Mouse (Mus musculus) bone marrow macrophage, adult 2 months (primary cell): ENCODE results near the gene Slc7a12. TPM values are rescaled to one million over a fixed set of nuclear protein-coding genes. Genes with fewer than 3 reads are reported as not detected.

Source experiments
- H3K27ac ChIP-seq: 2 replicates; pipeline ENCODE4 v1.5.1; 2012; ENCODE audit warnings: low read depth, low read length; ENCODE audit not compliant: insufficient read depth
- H3K4me1 ChIP-seq: 2 replicates; pipeline ENCODE4 v1.6.1; 2012; ENCODE audit warnings: low read length; ENCODE audit not compliant: control insufficient read depth, insufficient read depth
- H3K4me3 ChIP-seq: 2 replicates; pipeline ENCODE4 v1.5.1; 2012; ENCODE audit warnings: mild to moderate bottlenecking, low read length, moderate library complexity; ENCODE audit not compliant: insufficient read depth
- CTCF ChIP-seq: IDR thresholded peaks from 2 replicates; pipeline ENCODE4 v1.5.1; 2012; ENCODE audit warnings: low read depth, mild to moderate bottlenecking, low read length, moderate library complexity
- POLR2A ChIP-seq: IDR thresholded peaks from 2 replicates; pipeline ENCODE4 v1.6.1; 2012; ENCODE audit warnings: mild to moderate bottlenecking, low read depth, low read length, borderline replicate concordance
- polyA plus RNA-seq: library from polyadenylated mRNA; stranded (reverse); fragments of >200 nt; gene quantifications from 2 replicates; pipeline ENCODE4 v1.2.4, GENCODE M21; 2012; ENCODE audit not compliant: missing spikeins, insufficient read depth, insufficient read length

The Slc7a12 gene
- not detected in 2 replicates for polyA plus RNA-seq

DNA sequence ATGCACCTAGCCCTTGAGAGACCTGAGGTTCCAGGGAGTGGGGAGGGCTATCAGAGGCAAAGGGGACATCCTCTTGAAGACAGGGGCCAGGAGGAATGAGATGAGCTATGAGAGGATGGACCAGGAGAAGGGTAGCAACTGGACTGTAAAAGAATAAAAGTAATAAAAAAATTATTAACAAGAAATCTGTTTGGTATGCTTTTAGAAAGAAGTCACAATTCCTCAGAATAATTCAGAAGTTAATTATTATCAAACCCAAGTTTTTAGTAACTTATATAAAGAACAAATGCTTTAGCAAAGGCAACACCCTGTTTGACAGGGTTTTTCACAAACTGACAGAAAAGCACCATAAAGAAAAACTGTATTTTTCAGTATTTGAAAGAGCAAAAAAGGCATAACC, at the start of gene Slc7a12:
TSS of gene Slc7a12 (plus strand) at position 301 of the 400 bp plus-strand sequence.
- no peak within 1 kb of the TSS for H3K4me3 ChIP-seq
- no peak within 1 kb of the TSS for H3K27ac ChIP-seq
- TF ChIP-seq POLR2A, result no peak
- TF ChIP-seq CTCF, result no peak
- H3K4me1 ChIP-seq, result no peaks in the 10 kb centered on the region

DNA sequence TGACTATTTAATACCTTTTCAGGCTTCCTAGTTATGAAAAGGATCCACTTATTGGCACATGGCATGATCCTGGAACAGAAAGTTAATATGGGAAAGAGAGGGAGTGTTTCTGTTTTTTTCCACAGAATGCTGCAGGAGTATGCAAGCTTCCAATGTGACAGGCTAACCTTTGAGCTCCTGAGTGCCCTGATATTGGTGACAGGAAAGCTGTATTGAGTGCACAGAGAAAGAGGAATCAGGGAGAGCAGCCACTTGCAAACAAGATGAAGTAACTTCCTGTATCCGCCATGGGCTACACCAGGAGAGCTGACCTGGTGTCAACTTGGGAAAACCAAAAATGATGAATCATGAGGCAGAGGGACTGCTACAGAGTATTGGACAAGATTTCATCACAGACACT, 48.1 kb upstream of the Slc7a12 start:
- TF ChIP-seq POLR2A, result no peak
- TF ChIP-seq CTCF, result no peak
- H3K4me1 ChIP-seq, result no peaks in the 10 kb centered on the region
- H3K4me3 ChIP-seq, result no peak overlapping the region
- H3K27ac ChIP-seq, result no peak overlapping the region

DNA sequence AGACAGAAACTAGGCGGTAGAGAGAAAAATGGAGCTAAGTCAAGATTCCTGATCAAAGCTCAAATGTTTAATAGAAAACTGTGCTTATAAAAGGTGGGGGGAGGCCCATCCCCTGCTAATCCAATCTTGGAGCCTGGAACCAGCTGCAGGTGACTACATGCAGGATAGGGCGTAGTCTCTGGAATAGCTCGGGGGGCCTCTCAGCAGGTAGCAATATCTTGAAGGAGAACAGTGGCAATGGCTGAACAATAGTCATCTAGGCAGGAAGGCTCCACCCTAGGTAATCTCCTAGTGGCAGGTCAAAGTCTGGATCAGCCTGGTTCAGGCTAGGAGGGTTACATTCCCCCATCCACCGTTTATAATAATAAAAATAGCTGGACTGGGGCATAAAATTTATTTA, 34.5 kb upstream of the Slc7a12 start:
- no peak overlapping the region for H3K27ac ChIP-seq
- no peak for TF ChIP-seq CTCF
- TF ChIP-seq POLR2A, result no peak
- no peak overlapping the region for H3K4me3 ChIP-seq
- H3K4me1 ChIP-seq, result no peaks in the 10 kb centered on the region

DNA sequence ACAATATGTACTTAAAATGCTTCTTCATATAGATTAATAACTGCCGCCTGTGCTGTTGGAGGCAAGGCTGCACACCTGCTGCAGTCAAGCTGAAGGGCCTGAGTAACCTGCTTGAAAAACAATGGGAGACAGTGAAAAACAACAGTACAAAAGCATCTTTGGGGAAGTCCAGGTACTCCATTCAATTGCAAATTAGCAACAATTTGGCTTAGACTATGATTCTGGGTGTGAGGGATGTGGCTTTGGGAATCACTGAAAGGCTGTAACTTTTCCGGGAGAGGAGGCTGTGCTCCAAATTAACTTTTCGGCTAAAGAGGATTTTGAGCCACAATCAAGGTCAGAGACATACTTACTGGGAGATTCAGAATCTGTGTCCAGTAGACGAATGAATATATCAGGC, 33.8 kb upstream of the Slc7a12 start:
- no peaks in the 10 kb centered on the region for H3K4me1 ChIP-seq
- no peak overlapping the region for H3K27ac ChIP-seq
- no peak overlapping the region for H3K4me3 ChIP-seq
- TF ChIP-seq POLR2A (no peak), CTCF (no peak)

Other genes starting within 250 kb of the Slc7a12 start
- 145 and 164 TPM in 2 replicates for gene 1810022K09Rik, start 130.6 kb downstream of the Slc7a12 start, polyA plus RNA-seq
- 18.3 and 18.5 TPM in 2 replicates for gene Car13, start 161.0 kb downstream of the Slc7a12 start, polyA plus RNA-seq